Mouse (Mus musculus): Measurements from ENCODE around the gene Aacs. TPM values are rescaled to one million over a fixed set of nuclear protein-coding genes. Genes with fewer than 3 reads are reported as not detected.

Aacs gene
- polyA plus RNA-seq, 1 experiment from 2014 or later, result 40.7 TPM

- H3K4me2 ChIP-seq, result no peak overlapping the region
- no peak for ATAC-seq (replicated peaks; ENCODE audit: low FRiP score)
- H3K36me3 ChIP-seq, result no peaks in the 10 kb centered on the region
- no peaks in the 10 kb centered on the region for H3K27me3 ChIP-seq
- no peak overlapping the region for H3K4me3 ChIP-seq (replicated peaks)
- 82% methylated on average over 14 of the region's 14 CpGs for WGBS
- peaks cover 5% of the 10 kb centered on the region for H3K4me1 ChIP-seq
- peak overlapping the region; percentile 4; the same call in 1 of the 2 replicates for H3K27ac ChIP-seq
- no peaks in the 10 kb centered on the region for H3K9me3 ChIP-seq (replicated peaks)
- no peak overlapping the region for H3K9ac ChIP-seq
Observed at GRCm38 (mm10) chr5:125467261-125467660, 8.4 kb upstream of the Aacs start.

DNA sequence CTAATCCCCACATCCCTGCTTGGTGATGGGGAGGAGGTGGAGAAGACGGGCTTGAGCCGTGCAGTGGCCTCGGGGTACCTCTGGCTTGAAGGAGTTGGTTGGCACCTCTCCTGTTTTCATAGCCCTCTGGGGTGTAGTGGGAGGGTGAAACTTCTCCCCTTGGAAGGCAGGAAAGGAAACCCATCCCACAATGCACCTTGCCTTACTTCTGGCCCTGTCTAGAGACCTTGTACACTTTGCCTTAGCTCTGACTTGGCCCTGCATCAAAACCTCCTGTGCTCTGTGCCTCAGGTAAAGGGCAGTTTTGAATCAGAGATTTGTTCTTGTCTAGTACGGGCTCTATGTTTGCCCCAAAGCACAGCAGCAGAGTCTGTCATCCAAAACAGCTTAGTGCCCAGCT, 4.9 kb upstream of the Aacs start:
- H3K36me3 ChIP-seq, result no peaks in the 10 kb centered on the region
- H3K4me1 ChIP-seq, result no peaks in the 10 kb centered on the region
- H3K4me2 ChIP-seq, result no peak overlapping the region
- WGBS, result 83% methylated on average over 4 of the region's 4 CpGs
- H3K9me3 ChIP-seq (replicated peaks), result no peaks in the 10 kb centered on the region
- ATAC-seq (replicated peaks; ENCODE audit: low FRiP score), result no peak
- H3K27ac ChIP-seq, result peak overlapping the region; percentile 37; the same call in 1 of the 2 replicates
- no peak overlapping the region for H3K9ac ChIP-seq
- no peaks in the 10 kb centered on the region for H3K27me3 ChIP-seq
- H3K4me3 ChIP-seq (replicated peaks), result no peak overlapping the region

GRCm38 (mm10) chr5:125472796-125473475, 2.7 kb upstream of the Aacs start:
- no peaks in the 10 kb centered on the region for H3K27me3 ChIP-seq
- H3K27ac ChIP-seq, result no peak overlapping the region
- no peak for ATAC-seq (replicated peaks; ENCODE audit: low FRiP score)
- no peak overlapping the region for H3K4me2 ChIP-seq
- peaks cover 22% of the 10 kb centered on the region for H3K4me1 ChIP-seq
- no peak overlapping the region for H3K9ac ChIP-seq
- H3K36me3 ChIP-seq, result no peaks in the 10 kb centered on the region
- no peaks in the 10 kb centered on the region for H3K9me3 ChIP-seq (replicated peaks)
- 72% methylated on average over 9 of the region's 9 CpGs for WGBS
- H3K4me3 ChIP-seq (replicated peaks), result no peak overlapping the region

GRCm38 (mm10) chr5:125475030-125475429, 584 bp upstream of the Aacs start:
- Histone ChIP-seq H3K4me1 (peaks cover 28% of the 10 kb centered on the region), H3K4me2 (peak overlapping the region; percentile 93), H3K27ac (no peak overlapping the region), H3K36me3 (no peaks in the 10 kb centered on the region), H3K9me3 (replicated peaks) (no peaks in the 10 kb centered on the region), H3K27me3 (no peaks in the 10 kb centered on the region), H3K9ac (peak overlapping the region; percentile 32; the same call in 1 of the 2 replicates), H3K4me3 (replicated peaks) (peak overlapping the region; percentile 70)
- 55% methylated on average over 12 of the region's 12 CpGs for WGBS
- no peak for ATAC-seq (replicated peaks; ENCODE audit: low FRiP score)

GRCm38 (mm10) chr5:125476286-125476625, 642 bp downstream of the Aacs start:
- H3K36me3 ChIP-seq, result no peaks in the 10 kb centered on the region
- H3K4me2 ChIP-seq, result peak overlapping the region; percentile 93
- H3K9me3 ChIP-seq (replicated peaks), result no peaks in the 10 kb centered on the region
- H3K27ac ChIP-seq, result peak overlapping the region; percentile 85
- peak overlapping the region; percentile 67 for H3K9ac ChIP-seq
- H3K4me1 ChIP-seq, result peaks cover 32% of the 10 kb centered on the region
- WGBS, result 16% methylated on average over 5 of the region's 5 CpGs
- ATAC-seq (replicated peaks; ENCODE audit: low FRiP score), result peak; percentile 52
- H3K27me3 ChIP-seq, result no peaks in the 10 kb centered on the region
- peak overlapping the region; percentile 70 for H3K4me3 ChIP-seq (replicated peaks)

- Histone ChIP-seq H3K27ac (no peak overlapping the region), H3K9me3 (replicated peaks) (no peaks in the 10 kb centered on the region), H3K4me1 (peaks cover 32% of the 10 kb centered on the region), H3K9ac (peak overlapping the region; percentile 67), H3K36me3 (peaks cover 3% of the 10 kb centered on the region; the same call in 1 of the 2 replicates), H3K4me2 (peak overlapping the region; percentile 93), H3K4me3 (replicated peaks) (peak overlapping the region; percentile 70), H3K27me3 (no peaks in the 10 kb centered on the region)
- no peak for ATAC-seq (replicated peaks; ENCODE audit: low FRiP score)
- 51% methylated on average over 7 of the region's 7 CpGs for WGBS
Observed at GRCm38 (mm10) chr5:125476799-125477198, 1.2 kb downstream of the Aacs start.

DNA sequence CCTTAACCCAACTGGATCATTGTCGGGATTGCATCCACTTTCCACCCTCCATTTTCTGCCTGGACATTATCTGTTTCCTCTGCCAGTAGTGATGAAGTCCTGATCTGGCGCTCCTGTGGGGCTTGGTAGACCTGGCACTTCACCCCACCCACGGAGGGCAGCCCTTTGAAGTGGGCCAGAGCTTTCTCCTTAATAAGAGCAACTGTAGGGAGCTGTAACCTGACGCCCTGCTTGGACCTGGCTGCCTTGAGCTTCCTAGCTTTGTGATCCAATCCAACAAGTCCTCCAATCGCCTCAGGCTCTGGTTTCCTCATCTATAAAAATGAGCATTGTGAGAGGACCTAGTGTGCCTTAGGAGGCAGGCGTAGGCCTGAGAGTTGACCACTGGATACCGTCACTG, 1.9 kb downstream of the Aacs start:
- Histone ChIP-seq H3K27me3 (no peaks in the 10 kb centered on the region), H3K27ac (no peak overlapping the region), H3K36me3 (peaks cover 4% of the 10 kb centered on the region; the same call in 1 of the 2 replicates), H3K4me1 (peaks cover 32% of the 10 kb centered on the region), H3K9me3 (replicated peaks) (no peaks in the 10 kb centered on the region), H3K4me3 (replicated peaks) (peak overlapping the region; percentile 70), H3K9ac (no peak overlapping the region), H3K4me2 (peak overlapping the region; percentile 93)
- no peak for ATAC-seq (replicated peaks; ENCODE audit: low FRiP score)
- 39% methylated on average over 7 of the region's 7 CpGs for WGBS

GRCm38 (mm10) chr5:125478037-125478436, 2.4 kb downstream of the Aacs start:
- Histone ChIP-seq H3K27me3 (no peaks in the 10 kb centered on the region), H3K4me3 (replicated peaks) (peak overlapping the region; percentile 70; the same call in 1 of the 2 replicates), H3K4me1 (peaks cover 32% of the 10 kb centered on the region), H3K36me3 (peaks cover 9% of the 10 kb centered on the region), H3K9ac (no peak overlapping the region), H3K4me2 (0 out of 2 replicates have a peak overlapping the region, but pooled peaks have one; percentile 93), H3K27ac (no peak overlapping the region), H3K9me3 (replicated peaks) (no peaks in the 10 kb centered on the region)
- WGBS, result 72% methylated on average over 7 of the region's 7 CpGs
- ATAC-seq (replicated peaks; ENCODE audit: low FRiP score), result no peak

GRCm38 (mm10) chr5:125479376-125479775, 3.8 kb downstream of the Aacs start:
- 90% methylated on average over 3 of the region's 3 CpGs for WGBS
- Histone ChIP-seq H3K4me3 (replicated peaks) (no peak overlapping the region), H3K27ac (no peak overlapping the region), H3K36me3 (peaks cover 19% of the 10 kb centered on the region), H3K9me3 (replicated peaks) (no peaks in the 10 kb centered on the region), H3K27me3 (no peaks in the 10 kb centered on the region), H3K4me1 (peaks cover 32% of the 10 kb centered on the region), H3K9ac (no peak overlapping the region), H3K4me2 (no peak overlapping the region)
- no peak for ATAC-seq (replicated peaks; ENCODE audit: low FRiP score)

- 86% methylated on average over 11 of the region's 11 CpGs for WGBS
- Histone ChIP-seq H3K36me3 (peaks cover 30% of the 10 kb centered on the region), H3K9ac (no peak overlapping the region), H3K27ac (no peak overlapping the region), H3K4me3 (replicated peaks) (no peak overlapping the region), H3K27me3 (no peaks in the 10 kb centered on the region), H3K4me1 (peaks cover 32% of the 10 kb centered on the region), H3K9me3 (replicated peaks) (no peaks in the 10 kb centered on the region), H3K4me2 (no peak overlapping the region)
- no peak for ATAC-seq (replicated peaks; ENCODE audit: low FRiP score)
Observed at GRCm38 (mm10) chr5:125480434-125481231, 5.0 kb downstream of the Aacs start.

- H3K9ac ChIP-seq, result no peak overlapping the region
- no peaks in the 10 kb centered on the region for H3K9me3 ChIP-seq (replicated peaks)
- H3K4me2 ChIP-seq, result no peak overlapping the region
- peaks cover 32% of the 10 kb centered on the region for H3K36me3 ChIP-seq
- 90% methylated on average over 7 of the region's 7 CpGs for WGBS
- no peak overlapping the region for H3K4me3 ChIP-seq (replicated peaks)
- H3K27me3 ChIP-seq, result no peaks in the 10 kb centered on the region
- ATAC-seq (replicated peaks; ENCODE audit: low FRiP score), result no peak
- H3K4me1 ChIP-seq, result peaks cover 23% of the 10 kb centered on the region
- no peak overlapping the region for H3K27ac ChIP-seq
Observed at GRCm38 (mm10) chr5:125482474-125482873, 6.9 kb downstream of the Aacs start.
